In genomic region chr7:98672241-98672955, GRCm38 (mm10) we compare ENCODE assay signal across 9 mouse cellular contexts. TPM values are rescaled to one million over a fixed set of nuclear protein-coding genes. Genes with fewer than 3 reads are reported as not detected.
A peak's percentile ranks its signal among the peaks of the same experiment; 100 is the strongest.
DNase-seq lines count a peak whose midpoint lies in the region; ATAC-seq lines count a peak whose summit lies in the region.
"Had no signal": no experiment of that assay in that cellular context is flagged by ENCODE, and none has a peak within 500 bp of the region (broad histone marks: within the 10 kb centered on the region; RNA-seq: fewer than 3 reads in every experiment).

No protein-coding gene starts in this region.

- H3K4me2 ChIP-seq in kidney, embryonic 16.5 days (replicated peaks; ENCODE audit: low read depth, low read length) = no peak overlapping the region
- no peak overlapping the region for H3K4me2 ChIP-seq in hindbrain, embryonic 14.5 days (replicated peaks)

- no peaks in the 10 kb centered on the region for H3K9me3 ChIP-seq in kidney, embryonic 16.5 days (ENCODE audit: low read length)
- no peaks in the 10 kb centered on the region for H3K9me3 ChIP-seq in hindbrain, embryonic 14.5 days (ENCODE audit: control insufficient read depth, low read length)

- no peaks in the 10 kb centered on the region for H3K36me3 ChIP-seq in kidney, embryonic 16.5 days (ENCODE audit: insufficient read depth, low read length)
- no peaks in the 10 kb centered on the region for H3K36me3 ChIP-seq in hindbrain, embryonic 14.5 days (replicated peaks; ENCODE audit: control insufficient read depth, insufficient read depth)

- H3K4me3 ChIP-seq in kidney, embryonic 16.5 days (ENCODE audit: low read length) = no peak overlapping the region
- H3K4me3 ChIP-seq in hindbrain, embryonic 14.5 days (replicated peaks; ENCODE audit: low read length) = no peak overlapping the region

- no peak for DNase-seq in kidney, postnatal 14 days
- peak; percentile 73 for DNase-seq in embryo, embryonic 10 days (ENCODE audit: low spot score)
- DNase-seq in heart, adult 8-10 months (ENCODE audit: low spot score) = peak; percentile 61
- peak; percentile 54 to 85 for DNase-seq in lung, postnatal 4 days
- DNase-seq in right cerebral cortex, adult 2 months (ENCODE audit: low spot score in 2 of 2) = no peak
- no peak for DNase-seq in layer of hippocampus, adult 8-10 months (ENCODE audit: low spot score in 2 of 2)
- DNase-seq in hindbrain, embryonic 14.5 days (ENCODE audit: low spot score) = no peak
- DNase-seq: right cerebral cortex, postnatal 25 days had no signal

- peak overlapping the region; percentile 61 for H3K27ac ChIP-seq in kidney, embryonic 16.5 days (ENCODE audit: low read length)
- no peak overlapping the region for H3K27ac ChIP-seq in hindbrain, embryonic 14.5 days

- peak; percentile 62; the same call in 1 of the 2 replicates for ATAC-seq in kidney, embryonic 16.5 days (ENCODE audit: low FRiP score, low TSS enrichment)
- ATAC-seq in hindbrain, embryonic 14.5 days (ENCODE audit: low FRiP score) = no peak

- H3K9ac ChIP-seq in kidney, embryonic 16.5 days (replicated peaks; ENCODE audit: low read length) = no peak overlapping the region
- no peak overlapping the region; the same call in 1 of the 2 replicates for H3K9ac ChIP-seq in hindbrain, embryonic 14.5 days

- H3K4me1 ChIP-seq in kidney, embryonic 16.5 days (ENCODE audit: insufficient read depth, low read length) = peaks cover 20% of the 10 kb centered on the region
- no peaks in the 10 kb centered on the region for H3K4me1 ChIP-seq in hindbrain, embryonic 14.5 days (replicated peaks; ENCODE audit: control insufficient read depth, insufficient read depth, low read length)

- 27% methylated on average over 11 of the region's 11 CpGs for WGBS in kidney, embryonic 16.5 days
- WGBS in hindbrain, embryonic 14.5 days = 61% methylated on average over 11 of the region's 11 CpGs

- H3K27me3 ChIP-seq in kidney, embryonic 16.5 days (ENCODE audit: insufficient read depth, low read length) = no peaks in the 10 kb centered on the region
- H3K27me3 ChIP-seq in hindbrain, embryonic 14.5 days (ENCODE audit: control insufficient read depth, insufficient read depth, low read length) = no peaks in the 10 kb centered on the region

RNA-seq across cellular contexts. Expression of gene Emsy, which starts 15.8 kb away (rescaled TPM):
- 29.1 and 39.4 TPM in 2 replicates for polyA plus RNA-seq in kidney, embryonic 16.5 days (2015; fragmentation: Nextera tagmentation; extraction: Ambion mirVana)
- total RNA-seq in heart, adult 8-10 months (2022) = 10 to 100 TPM; 22.9 to 29.1 (median 25.2) TPM
- total RNA-seq in layer of hippocampus, adult 8-10 months (2022) = 10 to 100 TPM; 56.5 to 76.9 (median 72.2) TPM
- polyA plus RNA-seq in hindbrain, embryonic 14.5 days (2014; fragmentation: Nextera tagmentation; extraction: Ambion mirVana) = 39.3 and 45.7 TPM in 2 replicates

RNA-seq across cellular contexts. Expression of gene Thap12, which starts 30.5 kb away (rescaled TPM):
- polyA plus RNA-seq in kidney, embryonic 16.5 days (2015; fragmentation: Nextera tagmentation; extraction: Ambion mirVana) = 53.7 and 54.4 TPM in 2 replicates
- total RNA-seq in heart, adult 8-10 months (2022) = 10 to 100 TPM; 70.7 to 89.1 (median 82.6) TPM
- 10 to 100 TPM; 64.1 to 80.3 (median 70.4) TPM for total RNA-seq in layer of hippocampus, adult 8-10 months (2022)
- polyA plus RNA-seq in hindbrain, embryonic 14.5 days (2014; fragmentation: Nextera tagmentation; extraction: Ambion mirVana) = 53.6 and 59.9 TPM in 2 replicates

Comparison
In these comparisons a context has a peak if more than half of its experiments do, and no peak if none do; other contexts are left out.
1. DNase-seq: peak in embryo, embryonic 10 days (single experiment), heart, adult 8-10 months (single experiment) and lung, postnatal 4 days (2 of 2); none in kidney, postnatal 14 days (single experiment), right cerebral cortex, adult 2 months (0 of 2), layer of hippocampus, adult 8-10 months (0 of 2) and hindbrain, embryonic 14.5 days (single experiment).